Mouse (Mus musculus): ENCODE measurements around the gene Olfr1350.
"Not testable (repeated sequence)": the region's sequence is repeated elsewhere in the genome, so short reads cannot be mapped to it uniquely, and the experiment has no call there.

Gene Olfr1350

GRCm38 (mm10) chr7:6564541-6564940 is at the start of gene Olfr1350:
Gene Olfr1350, plus strand, starts transcription at chr7:6564841.
- no peak for DNase-seq (ENCODE audit: low spot score)

DNA sequence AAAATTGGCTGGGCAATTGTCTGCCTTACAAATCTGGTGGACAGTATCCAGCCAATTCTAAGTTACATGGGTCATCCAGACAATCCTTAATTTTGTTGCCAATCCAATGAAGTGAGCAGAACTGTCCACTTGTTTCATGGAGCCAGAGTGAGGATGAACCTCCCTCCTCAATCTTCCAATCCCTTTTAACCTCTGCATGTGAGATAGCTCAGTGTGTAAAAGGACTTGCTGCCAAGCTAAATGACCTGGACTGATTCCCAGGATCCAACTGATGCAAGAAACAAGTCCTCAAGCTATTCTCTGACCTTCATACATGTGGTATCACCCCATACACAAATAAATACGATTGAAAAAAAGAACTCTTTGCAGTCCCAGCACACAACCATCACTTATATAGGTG is 43.0 kb upstream of the Olfr1350 start:
- DNase-seq (ENCODE audit: low spot score) = no peak

GRCm38 (mm10) chr7:6522850-6523249 is 41.8 kb upstream of the Olfr1350 start, which contains the start of gene Olfr1349:
Gene Olfr1349, minus strand, starts transcription at chr7:6522950.
- no peak for DNase-seq (ENCODE audit: low spot score)

DNA sequence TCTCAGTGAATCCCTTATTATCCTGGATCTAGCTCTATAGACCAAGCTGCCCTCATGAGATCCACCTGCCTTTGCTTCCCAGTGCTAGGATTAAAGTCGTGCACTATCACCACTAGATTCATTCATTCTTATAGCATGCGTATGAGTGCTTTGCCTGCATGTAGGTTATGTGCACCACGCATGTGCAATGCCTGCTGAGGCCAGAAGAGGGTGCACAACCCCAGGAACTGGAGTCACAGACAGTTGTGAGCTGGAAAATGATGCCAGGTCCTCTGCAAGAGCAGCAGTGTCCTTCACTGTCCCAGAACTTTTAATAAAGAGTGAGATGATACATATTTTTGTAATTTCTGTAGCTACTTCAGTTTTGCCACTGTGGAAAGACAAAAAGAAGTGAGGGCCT is 39.6 kb upstream of the Olfr1350 start:
- DNase-seq (ENCODE audit: low spot score) = no peak

GRCm38 (mm10) chr7:6526141-6526540 is 38.5 kb upstream of the Olfr1350 start:
- DNase-seq (ENCODE audit: low spot score) = peak; percentile 4

DNA sequence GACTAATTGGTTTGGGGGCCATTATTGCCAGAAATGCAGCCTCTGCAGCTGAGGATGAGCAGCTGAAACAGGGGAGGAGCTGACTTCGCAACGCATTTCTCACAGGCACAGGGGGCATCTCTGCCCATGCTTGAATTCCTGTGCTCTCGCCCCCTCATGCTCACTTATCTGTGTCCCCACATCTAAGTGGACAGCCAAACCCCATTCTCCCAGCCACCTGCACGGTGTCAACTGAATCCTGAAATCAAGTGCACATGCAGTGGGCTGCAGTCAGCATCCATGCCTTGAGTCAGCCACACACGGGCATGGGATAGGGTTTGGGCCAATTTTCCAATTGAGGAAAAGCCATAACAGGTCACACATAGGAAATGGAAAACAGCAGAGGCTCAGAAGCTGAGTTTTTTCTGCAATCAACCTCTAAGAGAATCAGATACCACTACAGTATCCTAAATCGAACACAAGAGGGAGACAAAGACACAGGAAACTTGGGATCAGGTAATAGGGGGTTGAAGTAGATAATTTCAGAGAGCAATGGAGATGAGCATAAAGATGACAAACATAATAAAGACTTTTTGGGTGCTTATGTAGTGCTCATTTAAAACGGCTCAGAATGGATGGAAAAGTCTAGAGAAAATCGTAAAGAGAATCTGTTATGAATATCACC is 21.6 kb downstream of the Olfr1350 start:
- DNase-seq (ENCODE audit: low spot score) = peak; percentile 65

DNA sequence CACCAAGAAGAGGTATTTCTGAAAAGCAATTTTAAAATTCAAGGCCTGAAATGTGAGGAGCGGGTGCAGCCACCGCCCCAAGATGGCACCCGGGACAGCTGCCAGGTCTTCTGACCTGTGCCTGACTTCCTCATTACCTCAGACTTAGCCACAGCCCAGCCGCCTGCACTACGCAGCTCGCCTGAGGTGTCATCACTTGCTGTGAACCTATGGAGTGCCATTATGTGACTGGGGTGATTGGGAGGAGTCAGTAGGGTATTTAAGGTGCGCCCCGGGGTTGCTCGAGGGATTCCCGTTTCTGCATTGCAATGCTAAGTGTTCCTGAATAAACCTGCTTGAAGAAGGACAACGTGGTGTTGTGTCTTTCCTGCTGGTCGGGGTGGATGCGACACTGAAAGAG is 24.1 kb downstream of the Olfr1350 start:
- not testable (repeated sequence) for DNase-seq (ENCODE audit: low spot score)

DNA sequence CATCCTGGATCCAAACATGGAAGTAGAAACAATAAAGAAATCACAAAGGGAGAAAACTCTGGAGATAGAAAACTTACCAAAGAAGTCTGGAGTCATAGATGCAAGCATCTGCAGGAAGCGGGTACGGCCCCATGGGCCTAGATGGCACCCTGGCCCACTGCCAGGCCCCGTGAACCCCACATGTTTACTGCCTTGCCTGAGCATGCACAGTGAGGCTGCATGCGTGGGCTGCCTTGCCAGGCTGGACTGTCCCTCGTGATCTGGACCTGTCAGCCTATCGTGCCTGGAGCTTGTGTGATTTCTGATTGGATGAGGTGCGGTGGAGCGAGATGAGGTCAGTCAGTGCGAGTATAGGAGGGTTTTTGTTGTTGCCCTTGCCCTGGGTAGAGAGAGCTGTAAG is 38.7 kb downstream of the Olfr1350 start:
- DNase-seq (ENCODE audit: low spot score) = no peak
